In the genomic region with DNA sequence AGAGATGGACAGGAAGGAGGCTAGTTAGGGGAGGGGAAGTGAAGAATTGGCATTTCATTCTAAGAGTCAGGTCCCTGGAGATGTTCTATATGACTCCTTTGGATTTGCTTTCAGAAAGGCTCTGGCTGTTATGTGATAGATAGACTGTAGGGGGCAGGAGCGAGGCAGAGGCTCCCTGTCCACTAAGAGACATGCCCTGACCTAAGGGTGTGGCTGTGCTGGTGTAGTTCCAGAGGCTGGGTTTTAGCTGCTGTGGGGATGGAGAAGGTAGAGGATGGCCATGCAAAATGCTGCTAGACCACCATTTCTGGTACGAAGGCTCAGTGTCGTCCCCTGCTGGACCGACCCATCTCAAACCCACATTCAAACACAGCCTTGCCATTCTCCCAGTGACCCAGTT, we compare ENCODE assay signal across 12 mouse cellular contexts. TPM values are rescaled to one million over a fixed set of nuclear protein-coding genes. Genes with fewer than 3 reads are reported as not detected.
DNase-seq lines count a peak whose midpoint lies in the region; TF ChIP-seq lines count a peak whose summit lies in the region.
"Had no signal": no experiment of that assay in that cellular context is flagged by ENCODE, and none has a peak within 500 bp of the region (broad histone marks: within the 10 kb centered on the region; RNA-seq: fewer than 3 reads in every experiment).

No protein-coding gene starts in this region.

- no peak overlapping the region for H3K27ac ChIP-seq in layer of hippocampus, adult 2 months
- H3K27ac ChIP-seq in thymus, adult 2 months (ENCODE audit: control insufficient read depth, insufficient read depth, low read length) = no peak overlapping the region
- no peak overlapping the region for H3K27ac ChIP-seq in bone marrow macrophage, adult 2 months (ENCODE audit: insufficient read depth, low read depth, low read length)
- H3K27ac ChIP-seq: heart, embryonic 13.5 days; hindbrain, embryonic 12.5 days had no signal

- H3K4me1 ChIP-seq in thymus, adult 2 months (replicated peaks; ENCODE audit: control insufficient read depth, insufficient read depth, low read length) = peaks cover 22% of the 10 kb centered on the region
- peaks cover 10% of the 10 kb centered on the region for H3K4me1 ChIP-seq in bone marrow macrophage, adult 2 months (ENCODE audit: control insufficient read depth, insufficient read depth, low read length)

- DNase-seq in layer of hippocampus, adult 2 months (ENCODE audit: low spot score in 2 of 2) = no peak
- DNase-seq in layer of hippocampus, postnatal 10 days (ENCODE audit: low spot score in 2 of 2) = no peak
- DNase-seq in thymus, adult 2 months = no peak
- no peak for DNase-seq in thymus, postnatal 4 days
- no peak for DNase-seq in embryo, embryonic 11 days
- no peak for DNase-seq in gastrocnemius, adult 8-10 months (ENCODE audit: low spot score in 2 of 2)
- DNase-seq: adrenal gland, adult 2 months; right cerebral cortex, postnatal 25 days had no signal

- no peaks in the 10 kb centered on the region for H3K27me3 ChIP-seq in thymus, adult 2 months (ENCODE audit: control insufficient read depth, insufficient read depth, low read length)
- H3K27me3 ChIP-seq: embryonic facial prominence, embryonic 15.5 days; heart, embryonic 13.5 days; hindbrain, embryonic 12.5 days had no signal

- 92% methylated on average over 4 of the region's 4 CpGs for WGBS in thymus, adult 2 months

- H3K4me3 ChIP-seq in layer of hippocampus, adult 2 months = no peak overlapping the region
- no peak overlapping the region for H3K4me3 ChIP-seq in thymus, adult 2 months (ENCODE audit: control insufficient read depth, insufficient read depth, low read length)
- H3K4me3 ChIP-seq in bone marrow macrophage, adult 2 months (ENCODE audit: insufficient read depth, low read length) = no peak overlapping the region
- H3K4me3 ChIP-seq: embryonic facial prominence, embryonic 15.5 days; heart, embryonic 13.5 days; hindbrain, embryonic 12.5 days had no signal

- no peak for TF ChIP-seq POLR2A in thymus, adult 2 months (IDR thresholded peaks at IDR 0.05; ENCODE audit: control insufficient read depth, extremely low read depth, insufficient read depth, low read length, poor library complexity)
- no peak for TF ChIP-seq POLR2A in bone marrow macrophage, adult 2 months (IDR thresholded peaks at IDR 0.05; ENCODE audit: borderline replicate concordance, low read depth, low read length)

- peak; percentile 76 for TF ChIP-seq CTCF in layer of hippocampus, adult 2 months (conservative IDR thresholded peaks at IDR 0.05)
- peak; percentile 53; the same call in 1 of the 2 replicates for TF ChIP-seq CTCF in thymus, adult 2 months (IDR thresholded peaks at IDR 0.05; ENCODE audit: borderline replicate concordance, control insufficient read depth, extremely low read depth, insufficient read depth, low read length, poor library complexity)
- TF ChIP-seq CTCF in bone marrow macrophage, adult 2 months (IDR thresholded peaks at IDR 0.05; ENCODE audit: low read depth, low read length) = peak; percentile 29; the same call in 1 of the 2 replicates

- no peaks in the 10 kb centered on the region for H3K36me3 ChIP-seq in thymus, adult 2 months (ENCODE audit: control insufficient read depth, insufficient read depth, low read length)
- H3K36me3 ChIP-seq: embryonic facial prominence, embryonic 15.5 days; heart, embryonic 13.5 days; hindbrain, embryonic 12.5 days had no signal

RNA-seq across cellular contexts. Expression of gene Ece1, which starts 8.9 kb away (rescaled TPM):
- 10 to 100 TPM; 47.5 to 58.0 TPM for total RNA-seq in layer of hippocampus, adult 2 months (2021)
- 10 to 100 TPM; 55.7 to 67.8 TPM for total RNA-seq in layer of hippocampus, postnatal 10 days (2021)
- polyA plus RNA-seq in thymus, adult 2 months (2012; rRNA removed) = 27.3 and 28.9 TPM in 2 replicates
- polyA plus RNA-seq in bone marrow macrophage, adult 2 months (2012; ENCODE audit: insufficient read depth, insufficient read length, missing spikeins) = 14.1 and 18.3 TPM in 2 replicates
- total RNA-seq in gastrocnemius, adult 8-10 months (2022) = 10 to 100 TPM; 48.8 to 97.1 (median 69.4) TPM
